Mouse (Mus musculus) brain, adult 2 months (tissue): Measurements from ENCODE around the gene Alg9.

ENCODE experiments used
- DNase-seq: peaks from one replicate; pipeline ENCODE4 v3.0.0; 2011; ENCODE audit warnings: low read depth, low spot score

The Alg9 gene

DNA sequence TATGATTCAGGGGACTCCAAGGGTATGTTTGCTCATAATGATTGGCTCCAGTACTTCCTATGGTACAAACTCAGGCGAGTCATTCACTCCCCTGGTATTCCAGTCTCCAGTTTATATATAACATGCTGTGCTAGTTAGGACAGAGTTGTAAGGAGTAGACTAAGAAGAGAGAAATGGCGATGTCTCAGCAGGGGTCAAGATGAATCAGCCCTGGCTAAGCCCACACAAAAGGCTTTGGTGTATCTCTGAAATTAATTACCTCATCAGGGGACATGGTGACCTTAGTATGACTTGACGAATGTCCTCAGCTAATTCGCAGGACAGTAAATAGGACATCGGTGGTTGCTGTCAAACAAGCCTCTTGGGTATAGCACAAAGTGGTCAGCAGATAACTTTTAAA is 18.1 kb upstream of the Alg9 start:
- no peak for DNase-seq

- DNase-seq, result no peak
Measured at GRCm38 (mm10) chr9:50761520-50762243, 13.1 kb upstream of the Alg9 start.

DNA sequence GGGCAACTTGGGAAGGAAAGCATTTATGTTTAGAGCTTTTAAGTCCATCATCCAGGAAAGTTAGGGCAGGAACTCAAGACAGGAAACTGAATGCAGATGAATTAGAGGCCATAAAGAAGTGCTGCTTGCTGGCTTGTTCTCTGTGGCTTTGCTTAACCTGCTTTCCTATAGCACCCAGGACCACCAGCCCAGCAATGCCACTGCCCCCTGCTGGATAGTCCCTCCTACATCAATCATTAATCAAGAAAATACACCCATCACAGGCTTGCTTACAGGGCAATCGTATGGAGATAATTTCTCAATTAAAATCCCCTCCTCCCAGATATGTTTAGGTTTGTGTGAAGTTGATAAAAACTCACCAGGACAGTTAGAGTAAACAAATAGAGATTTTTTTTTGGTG is 11.5 kb upstream of the Alg9 start:
- DNase-seq, result peak; percentile 45

DNA sequence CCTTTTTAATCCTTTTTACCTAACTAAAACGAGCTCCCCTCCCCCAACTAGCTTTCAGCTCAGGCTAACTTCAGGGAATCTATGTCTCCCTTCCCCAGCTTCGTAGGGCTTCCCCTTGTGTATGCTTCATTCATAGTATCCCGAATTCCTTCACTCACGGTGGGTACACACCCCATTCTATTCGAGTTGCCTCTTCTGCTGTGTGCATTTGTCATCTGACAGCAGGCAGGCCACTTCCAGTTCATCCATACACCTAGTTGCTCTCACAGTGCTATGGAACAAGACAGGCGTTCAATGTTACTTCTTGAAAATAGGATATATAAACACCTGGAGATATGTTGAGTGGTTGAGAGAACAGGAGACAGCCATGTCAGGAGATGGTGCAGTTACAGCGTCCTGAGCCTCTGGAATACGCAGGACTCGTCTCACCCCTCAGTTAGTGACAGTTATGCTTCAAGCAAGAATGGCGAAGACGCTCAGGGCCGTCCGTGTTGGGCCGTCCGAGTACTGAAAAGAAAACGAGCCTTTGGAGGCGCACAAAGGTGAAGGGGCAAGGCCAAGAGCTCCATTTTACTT is 7.2 kb upstream of the Alg9 start:
- DNase-seq, result peak; percentile 37

DNA sequence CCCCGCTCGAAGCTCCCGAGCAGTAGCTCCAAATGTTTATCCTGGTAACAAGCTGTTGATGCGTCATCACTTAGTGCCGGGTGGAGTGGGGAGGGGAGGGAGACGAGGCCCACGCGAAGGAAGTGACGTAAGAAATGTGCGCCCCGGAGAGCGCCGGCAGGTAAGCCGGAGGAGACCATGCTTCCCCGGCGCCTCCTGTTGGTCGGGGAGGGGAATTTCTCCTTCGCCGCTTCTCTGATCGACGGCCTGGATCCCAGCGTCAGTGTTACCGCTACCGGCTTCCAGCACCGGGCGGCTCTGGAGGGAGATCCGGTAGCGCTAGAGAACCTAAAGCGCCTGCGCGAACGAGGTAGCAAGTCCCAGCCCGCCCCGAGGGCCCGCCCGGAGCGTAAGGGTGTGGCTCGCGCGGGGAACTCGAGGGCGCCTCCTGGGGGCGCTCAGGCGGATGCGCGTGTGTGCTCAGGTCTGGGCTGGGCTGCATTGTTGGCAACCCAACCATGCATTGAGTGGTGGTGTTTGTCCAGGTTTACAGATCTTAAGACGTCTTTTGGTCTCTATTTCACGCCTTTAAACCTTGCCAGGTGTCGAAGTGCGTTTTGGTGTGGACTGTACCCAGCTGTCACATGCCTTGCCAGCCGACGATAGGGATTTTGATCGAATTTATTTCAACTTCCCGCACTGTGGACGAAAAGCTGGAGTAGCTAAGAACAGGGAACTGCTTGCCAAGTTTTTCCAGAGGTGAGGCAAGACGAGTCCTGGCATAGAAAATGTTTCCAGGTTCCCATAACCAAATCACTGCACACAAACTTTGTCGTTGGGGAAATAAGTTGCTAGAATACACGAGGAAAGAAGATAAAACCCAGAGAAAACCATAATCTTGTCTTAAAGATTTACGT is 6.5 kb upstream of the Alg9 start, which contains the start of gene Fdxacb1:
Gene Fdxacb1 (plus strand): TSS at position 130 of the 896 bp plus-strand sequence.
- peak; percentile 100 for DNase-seq

GRCm38 (mm10) chr9:50770011-50770410 is 4.8 kb upstream of the Alg9 start:
- no peak for DNase-seq

- DNase-seq, result no peak
Measured at GRCm38 (mm10) chr9:50774026-50774462, 775 bp upstream of the Alg9 start.

DNA sequence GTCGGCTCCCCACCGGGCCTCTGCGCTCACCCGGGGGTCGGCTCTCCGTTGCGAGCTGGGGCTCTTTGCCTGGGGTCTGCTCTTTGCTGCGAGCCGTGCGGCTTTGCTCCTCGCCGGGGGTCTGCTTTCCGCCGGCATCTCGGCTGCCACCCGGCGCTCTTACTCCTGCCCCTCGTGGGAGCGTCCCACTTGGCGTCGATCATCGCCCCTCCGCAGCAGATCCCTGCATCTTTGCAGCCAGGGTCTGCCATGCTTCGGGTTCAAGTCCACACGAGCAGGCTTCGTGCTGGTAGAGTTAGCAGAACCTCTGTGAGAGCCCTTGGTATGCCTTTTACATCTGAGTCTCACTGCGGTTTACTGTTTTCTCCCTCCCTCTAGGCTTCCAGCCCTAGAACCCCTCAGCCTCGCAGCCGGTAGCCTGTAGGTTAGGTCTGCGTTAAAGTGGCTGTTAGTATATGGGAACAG is 875 bp downstream of the Alg9 start:
- peak; percentile 19 for DNase-seq

DNA sequence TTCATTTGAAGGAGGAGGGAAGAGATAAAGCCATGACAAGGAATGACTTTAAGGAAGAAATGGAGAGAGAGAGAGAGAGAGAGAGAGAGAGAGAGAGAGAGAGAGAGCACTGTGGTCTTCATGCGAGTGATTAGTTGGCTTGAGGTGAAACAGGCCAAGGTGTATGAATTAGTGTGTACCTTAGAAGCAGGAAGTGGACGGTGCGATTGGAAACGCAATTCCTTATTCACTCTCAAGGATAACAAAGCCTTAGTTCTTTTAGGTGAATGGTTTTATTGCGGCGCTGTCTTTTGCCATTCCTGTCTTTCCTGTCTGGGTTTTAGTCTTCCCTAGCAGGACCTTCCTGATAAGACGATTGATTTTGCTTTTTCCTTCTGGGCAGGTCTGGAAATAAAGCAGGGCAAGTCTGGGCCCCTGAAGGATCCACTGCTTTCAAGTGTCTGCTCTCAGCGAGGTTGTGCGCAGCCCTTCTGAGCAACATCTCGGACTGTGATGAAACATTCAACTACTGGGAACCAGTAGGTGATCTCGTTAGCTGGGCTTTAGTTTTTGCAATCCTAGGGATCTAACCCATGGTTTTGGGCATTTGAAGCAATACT is 1.4 kb downstream of the Alg9 start:
- DNase-seq, result no peak

DNA sequence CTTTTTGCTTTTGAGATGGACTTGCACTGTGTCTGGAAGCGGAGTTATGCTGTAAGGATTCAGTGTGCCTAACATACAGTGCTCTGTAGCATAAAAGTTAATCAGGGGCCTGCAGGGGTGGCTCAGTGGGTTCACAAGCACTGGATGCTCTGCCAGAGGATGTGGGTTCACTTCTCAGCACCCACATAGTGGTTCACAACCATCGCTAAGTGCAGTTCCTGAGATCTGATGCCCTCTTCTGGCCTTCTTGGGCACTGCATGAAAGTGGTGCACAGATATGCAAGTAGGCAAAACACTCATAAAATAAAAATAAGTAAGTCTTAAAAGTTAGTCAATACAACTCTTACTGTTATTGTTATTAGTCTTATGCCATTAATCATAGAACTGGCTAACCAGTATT is 7.3 kb downstream of the Alg9 start:
- peak; percentile 43 for DNase-seq

GRCm38 (mm10) chr9:50795266-50795665 is 20.4 kb downstream of the Alg9 start:
- no peak for DNase-seq

- no peak for DNase-seq
Measured at GRCm38 (mm10) chr9:50796776-50797175, 22.0 kb downstream of the Alg9 start.

DNA sequence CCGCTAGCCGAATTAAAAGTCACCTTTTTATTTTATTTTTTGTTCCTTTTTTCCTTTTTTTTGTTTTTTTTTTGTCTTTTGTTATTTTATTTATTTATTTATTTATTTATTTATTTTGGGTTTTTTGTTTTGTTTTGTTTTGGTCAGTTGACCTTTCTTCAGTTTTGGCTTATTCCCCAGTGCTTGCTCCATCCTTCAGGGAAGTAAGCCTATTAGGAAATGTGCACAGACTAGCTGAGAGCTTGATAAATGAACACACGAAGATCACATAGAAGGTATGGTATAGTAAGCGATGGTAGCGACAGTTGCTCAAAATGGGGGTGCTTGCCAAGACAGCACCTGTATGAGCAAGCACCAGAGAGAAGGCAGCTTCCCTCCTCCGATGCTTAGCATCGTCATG is 22.8 kb downstream of the Alg9 start:
- DNase-seq, result no peak

DNA sequence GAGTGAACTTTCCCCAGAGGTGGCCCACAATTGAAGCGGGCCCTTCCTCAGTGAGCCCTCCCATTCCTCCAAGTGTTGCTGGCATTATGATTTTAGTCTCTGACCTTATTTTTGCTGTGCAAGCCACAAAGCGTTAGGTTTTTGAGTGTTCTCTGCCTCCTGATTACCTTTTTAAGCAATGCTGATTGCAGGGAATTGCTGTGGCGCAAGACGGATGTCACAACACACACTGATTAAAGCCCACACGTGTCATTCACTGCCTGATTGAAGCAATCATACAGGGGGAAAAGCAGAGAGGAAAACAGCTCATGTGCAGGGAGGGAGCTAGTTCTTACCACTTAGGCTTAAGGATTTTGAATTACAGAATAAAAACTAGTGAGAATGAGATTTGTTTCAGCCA is 23.5 kb downstream of the Alg9 start:
- DNase-seq, result peak; percentile 31

DNA sequence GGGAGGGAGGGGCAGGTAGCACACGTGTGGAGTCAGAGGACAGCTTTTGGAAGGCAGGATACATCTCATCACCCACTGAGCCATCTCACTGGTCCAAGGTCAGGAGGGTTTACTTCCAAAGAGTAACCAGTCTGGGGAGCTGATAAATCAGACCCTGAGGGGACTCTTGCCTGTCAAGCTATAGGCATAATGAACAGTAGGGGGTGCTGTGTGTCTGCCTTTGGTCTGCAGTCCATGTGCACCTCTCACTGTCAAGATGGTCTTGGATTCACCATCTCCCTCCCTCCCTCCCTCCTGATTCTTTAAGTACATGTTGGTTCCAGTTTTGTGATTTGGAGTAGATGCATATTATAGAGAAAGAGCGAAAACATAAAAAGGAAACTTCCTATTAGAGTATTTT is 26.2 kb downstream of the Alg9 start:
- peak; percentile 76 for DNase-seq

DNA sequence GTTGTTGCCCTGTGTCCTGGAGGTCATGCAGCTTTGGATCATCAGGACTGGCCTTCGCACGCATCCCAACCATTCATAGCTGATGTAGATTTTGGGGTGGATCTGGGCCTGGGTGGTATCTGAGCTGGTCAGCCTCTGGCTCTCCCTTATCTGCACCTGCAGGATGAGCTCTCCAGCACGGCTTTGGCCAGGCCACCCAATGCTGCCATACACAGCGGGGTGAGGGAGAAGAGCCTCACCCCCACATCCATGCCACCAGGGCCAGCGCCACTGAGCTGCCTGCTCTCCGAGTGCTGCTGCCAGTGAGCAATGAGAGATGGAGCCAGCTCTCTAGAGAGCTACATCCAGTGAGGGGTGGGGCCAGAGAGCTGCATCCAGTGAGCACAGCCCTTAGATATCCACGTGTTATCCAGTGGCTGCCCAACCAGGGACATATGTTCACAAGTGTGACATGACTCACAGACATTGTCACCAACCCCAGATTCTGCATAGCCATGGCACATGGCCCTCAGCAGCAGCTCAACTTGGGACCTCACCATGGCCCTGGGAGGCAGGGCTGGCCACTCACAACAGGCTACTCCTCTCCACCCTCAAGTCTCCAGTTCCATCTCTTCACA is 28.3 kb downstream of the Alg9 start:
- no peak for DNase-seq

DNA sequence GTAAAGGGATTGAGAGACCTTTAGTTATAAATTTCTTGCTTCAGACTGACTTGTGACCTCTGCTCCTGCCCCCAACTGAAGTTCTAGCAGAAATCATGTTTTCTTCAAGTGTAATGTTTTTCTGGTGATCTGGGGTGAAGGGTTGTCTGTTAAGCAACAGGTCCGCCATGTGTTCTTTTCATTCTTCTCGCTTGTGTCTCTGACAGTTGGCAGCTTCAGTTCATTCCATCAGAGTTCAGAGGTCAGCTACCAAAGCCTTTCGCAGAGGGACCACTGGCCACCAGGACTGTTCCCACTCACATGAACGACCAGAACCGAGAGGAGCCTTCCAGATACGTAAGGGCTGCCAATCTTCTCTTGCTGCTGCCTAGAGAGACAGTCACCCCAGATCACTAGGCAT is 33.7 kb downstream of the Alg9 start:
- no peak for DNase-seq

GRCm38 (mm10) chr9:50809146-50809545 is 34.3 kb downstream of the Alg9 start:
- no peak for DNase-seq

GRCm38 (mm10) chr9:50811187-50811586 is 36.4 kb downstream of the Alg9 start:
- no peak for DNase-seq

- DNase-seq, result no peak
Measured at GRCm38 (mm10) chr9:50811746-50812145, 36.9 kb downstream of the Alg9 start.

- no peak for DNase-seq
Measured at GRCm38 (mm10) chr9:50813796-50814195, 39.0 kb downstream of the Alg9 start.
